Mouse (Mus musculus) heart, postnatal 14 days (tissue): ENCODE measurements around the gene Dclre1a. TPM values are rescaled to one million over a fixed set of nuclear protein-coding genes. Genes with fewer than 3 reads are reported as not detected.
A peak's percentile ranks its signal among the peaks of the same experiment; 100 is the strongest.

Experiments used
- DNase-seq, 2 experiments: peaks; one replicate each; pipeline ENCODE4 v3.0.0; 2021 to 2022
- intact Hi-C: fragments of 180-260 bp; cut with DNase I; formaldehyde crosslinking; loops from one replicate; pipeline ENCODE4 v1.15.1; 2025
- long read RNA-seq, 2 experiments: library from polyadenylated mRNA; stranded (forward); transcript quantifications; one replicate each; pipeline ENCODE4 v2.0.0; 2021
- total RNA-seq, 2 experiments: library from RNA; stranded (reverse); gene quantifications; 2 replicates each; pipeline ENCODE4 v1.2.3; 2021

The Dclre1a gene
- 10 to 100 TPM; 12.3 to 13.7 TPM for total RNA-seq
- long read RNA-seq, experiment 1, full-length matches to known transcripts = 1 of 5 reads
- long read RNA-seq, experiment 1, partial matches to known transcripts = 1 of 5 reads
- long read RNA-seq, experiment 1, other reads (novel, unspliced or antisense) = 3 of 5 reads
- long read RNA-seq, experiment 2, partial matches to known transcripts = 4 of 11 reads
- long read RNA-seq, experiment 2, other reads (novel, unspliced or antisense) = 7 of 11 reads

DNA sequence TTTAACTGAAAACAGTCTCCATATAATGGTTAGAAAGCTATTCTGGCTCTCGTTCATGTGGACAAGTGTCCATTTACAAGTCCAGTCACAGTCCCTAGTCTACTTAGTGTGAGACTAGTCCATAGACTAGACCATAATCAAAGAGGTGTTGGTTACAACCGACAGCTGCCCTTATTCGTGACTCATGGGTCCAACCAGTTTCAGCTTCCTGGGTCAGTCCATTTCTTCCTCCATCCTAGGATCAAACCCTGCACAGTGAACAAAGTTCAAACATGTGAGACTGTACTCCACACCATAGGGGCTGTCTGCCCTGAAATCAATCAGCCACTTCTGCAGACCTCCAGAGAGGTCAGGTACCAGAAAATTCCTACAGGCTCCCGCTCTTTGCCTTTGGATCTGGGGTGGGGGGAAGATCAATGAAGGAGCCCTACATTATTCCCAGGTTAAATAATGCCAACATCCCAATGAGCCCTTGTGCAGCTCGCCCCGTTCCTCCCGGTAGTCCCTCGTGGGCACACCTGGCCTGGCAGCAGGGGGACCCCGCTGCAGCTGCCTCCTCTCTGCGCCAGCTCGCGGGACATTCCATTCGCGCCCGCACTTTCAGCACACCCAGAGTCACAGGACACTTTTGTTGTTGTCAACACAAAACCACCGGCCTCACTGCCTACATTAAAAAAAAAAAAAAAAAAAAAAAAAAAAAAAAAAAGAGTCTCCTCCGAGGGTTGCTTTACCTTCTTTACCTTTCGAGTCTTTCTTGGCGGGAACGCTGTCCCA, at the start of gene Dclre1a:
Gene Dclre1a, minus strand, starts transcription at position 767 of the 774 bp plus-strand sequence.
- intact Hi-C loops = no loop called here
- DNase-seq = peak; percentile 73 to 75

- no peak for DNase-seq
- intact Hi-C loops = no loop called here
Observed at GRCm38 (mm10) chr19:56592472-56592871, 44.5 kb upstream of the Dclre1a start.

GRCm38 (mm10) chr19:56590250-56590649, 42.2 kb upstream of the Dclre1a start:
- DNase-seq = no peak
- intact Hi-C loops = no loop called here

DNA sequence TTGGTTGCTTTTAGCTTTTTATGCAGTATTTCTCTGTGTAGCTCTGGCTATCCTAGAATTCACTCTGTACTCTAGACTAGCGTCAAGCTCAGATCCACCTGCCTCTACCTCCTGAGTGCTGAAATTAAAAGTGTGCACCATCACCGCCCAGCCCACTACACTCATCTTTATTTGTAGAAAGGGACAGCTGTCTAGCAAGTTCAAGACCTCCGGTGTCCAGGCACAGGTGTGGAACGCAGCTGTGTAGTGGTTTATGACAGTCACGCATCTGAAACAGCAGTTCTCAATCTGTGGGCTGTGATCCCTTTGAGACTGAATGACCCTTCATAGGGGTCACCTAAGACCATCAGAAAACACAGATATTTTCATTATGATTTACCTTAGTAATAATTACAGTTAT, 41.4 kb upstream of the Dclre1a start:
- no peak for DNase-seq
- intact Hi-C loops = no loop called here

GRCm38 (mm10) chr19:56589008-56589407, 41.0 kb upstream of the Dclre1a start:
- intact Hi-C loops = no loop called here
- DNase-seq = no peak

DNA sequence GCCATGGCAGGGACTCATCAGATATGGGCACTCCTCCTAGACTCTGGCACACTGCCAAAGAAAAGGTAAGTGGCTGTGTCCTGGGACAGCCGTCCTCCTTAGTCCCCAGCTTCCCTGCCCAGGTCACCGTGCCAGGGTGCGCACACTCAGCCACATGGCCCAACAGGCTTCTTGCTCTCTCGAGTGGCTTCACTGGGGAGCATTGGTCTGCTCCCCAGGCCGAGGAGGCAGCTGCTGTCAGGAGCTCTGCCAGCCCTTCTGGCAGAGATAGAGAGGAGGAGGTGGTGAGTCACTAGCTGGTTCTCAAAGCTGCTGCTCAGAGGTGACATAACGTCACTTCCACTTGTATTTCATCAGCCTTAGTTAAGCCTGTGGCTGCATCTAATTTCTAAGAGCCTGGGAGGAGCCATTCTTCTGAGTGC, 40.2 kb upstream of the Dclre1a start:
- intact Hi-C loops = loop anchor here (1.0 kb wide), 1 partner anchor 133 kb away; no protein-coding TSS in a partner anchor
- DNase-seq = peak; percentile 69 to 76

GRCm38 (mm10) chr19:56586320-56586719, 38.3 kb upstream of the Dclre1a start:
- DNase-seq = no peak
- intact Hi-C loops = no loop called here

- intact Hi-C loops = no loop called here
- DNase-seq = no peak
Observed at GRCm38 (mm10) chr19:56584288-56584687, 36.3 kb upstream of the Dclre1a start.

DNA sequence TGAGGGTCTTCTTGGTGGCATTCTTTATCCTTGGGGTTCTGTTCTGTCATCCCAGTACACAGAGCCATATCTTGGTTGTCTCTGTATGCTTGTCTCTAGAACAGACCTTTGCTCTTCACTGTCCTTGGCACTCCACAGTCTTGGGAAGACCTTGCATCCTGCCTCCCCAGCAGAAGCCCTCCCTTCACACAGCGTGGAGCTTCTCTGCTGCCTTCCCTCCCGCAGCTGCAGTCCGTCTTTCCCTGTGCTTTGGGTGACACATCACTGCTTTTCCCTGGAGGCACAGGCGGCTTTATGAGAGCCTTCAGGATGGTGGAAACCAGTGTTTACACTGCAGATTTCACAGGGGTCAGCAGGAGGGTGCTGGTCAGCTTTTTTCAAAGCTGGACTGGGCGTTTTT, 35.8 kb upstream of the Dclre1a start:
- peak in 1 of 2 experiments; percentile 37 for DNase-seq
- intact Hi-C loops = no loop called here

GRCm38 (mm10) chr19:56581981-56582380, 34.0 kb upstream of the Dclre1a start:
- intact Hi-C loops = no loop called here

GRCm38 (mm10) chr19:56577801-56578200, 29.8 kb upstream of the Dclre1a start:
- no peak for DNase-seq
- intact Hi-C loops = no loop called here

More at GRCm38 (mm10) chr19:56581981-56582380, 34.0 kb upstream of the Dclre1a start:
- DNase-seq = no peak

GRCm38 (mm10) chr19:56573184-56573583, 25.2 kb upstream of the Dclre1a start:
- no peak for DNase-seq
- intact Hi-C loops = no loop called here

DNA sequence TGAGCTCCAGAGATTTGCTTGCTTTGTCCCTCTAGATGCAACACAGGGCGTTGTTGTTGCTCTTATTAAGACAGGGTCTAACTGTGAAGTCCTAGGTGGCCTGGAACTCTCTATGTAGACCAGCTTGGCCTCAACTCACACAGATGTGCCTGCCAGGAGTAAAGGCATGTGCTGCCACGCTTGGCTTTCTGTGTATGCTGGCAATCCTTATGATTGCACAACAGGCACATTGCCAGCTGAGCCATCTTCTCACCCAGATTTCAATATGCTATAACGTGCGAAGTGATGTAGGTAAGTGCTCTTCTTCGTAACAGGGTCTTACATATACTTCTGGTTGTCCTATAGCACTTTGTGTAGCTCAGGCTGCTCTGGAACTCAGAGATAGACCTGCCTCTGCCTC, 23.9 kb upstream of the Dclre1a start:
- no peak for DNase-seq

DNA sequence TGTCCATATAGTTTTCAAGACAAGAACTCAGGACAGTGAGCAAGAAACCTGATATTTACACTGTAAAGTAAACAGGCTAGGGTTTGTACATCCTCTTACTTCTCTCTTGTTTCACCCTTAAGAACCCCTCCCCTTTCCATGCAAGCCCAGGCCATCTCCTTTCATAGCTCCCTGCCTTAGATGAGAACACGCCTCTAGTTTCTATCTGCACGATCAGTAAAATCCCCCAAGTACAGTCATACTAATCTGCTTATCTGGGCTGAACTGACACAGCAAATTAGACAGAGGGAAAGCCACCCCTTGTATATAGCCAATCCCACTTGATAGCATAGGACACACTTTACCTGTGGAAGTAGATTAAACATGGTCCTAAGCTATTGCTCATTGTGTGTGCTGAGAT, 23.2 kb upstream of the Dclre1a start:
- intact Hi-C loops = no loop called here
- no peak for DNase-seq

More for the DNA sequence above, 23.9 kb upstream of the Dclre1a start:
- intact Hi-C loops = no loop called here

DNA sequence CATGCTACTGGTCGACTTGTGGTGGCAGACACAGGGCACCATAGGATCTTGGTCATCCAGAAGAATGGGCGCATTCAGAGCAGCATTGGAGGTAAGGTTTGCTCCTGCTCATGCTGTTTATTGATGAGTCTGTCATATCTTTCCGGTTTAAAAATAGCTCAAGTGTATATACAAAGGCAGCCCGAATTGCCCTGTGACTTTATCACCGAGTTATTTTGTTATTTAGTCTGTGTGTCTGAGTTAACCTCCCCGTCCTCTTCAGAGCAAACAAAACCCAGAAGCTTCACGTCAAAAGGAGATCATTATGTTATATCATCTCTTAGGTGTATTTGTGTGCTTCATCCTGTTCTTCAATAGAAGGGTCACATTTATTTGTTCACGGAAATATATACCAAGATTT, 22.8 kb upstream of the Dclre1a start:
- intact Hi-C loops = no loop called here
- DNase-seq = no peak

- DNase-seq = no peak
- intact Hi-C loops = loop anchor here (2.0 to 5.0 kb wide), 4 partner anchors 145 to 340 kb away; partner anchors contain the start of gene Adrb1
Observed at GRCm38 (mm10) chr19:56566940-56567339, 18.9 kb upstream of the Dclre1a start.

DNA sequence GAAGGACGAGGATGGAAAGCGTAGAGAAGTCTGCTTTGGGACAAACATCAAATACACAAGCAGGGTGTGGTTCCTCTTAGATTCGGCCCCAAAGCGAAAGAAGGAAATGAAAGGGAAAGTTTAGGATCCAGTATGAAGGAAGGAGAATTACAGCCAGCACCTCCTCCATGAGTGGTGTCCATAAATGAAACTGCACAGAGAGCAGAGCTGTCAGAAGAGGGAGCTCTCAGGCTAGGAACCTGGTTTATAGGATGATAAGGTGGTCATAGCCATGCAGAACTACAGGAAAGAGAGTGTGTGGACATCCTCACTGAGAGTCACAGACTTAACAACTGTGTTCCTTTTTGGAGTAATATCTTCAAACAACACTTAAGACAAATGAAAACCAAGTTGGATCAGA, 18.0 kb upstream of the Dclre1a start:
- intact Hi-C loops = loop anchor here (2.0 to 5.0 kb wide), 4 partner anchors 144 to 341 kb away; partner anchors contain the start of gene Adrb1
- DNase-seq = peak; percentile 51 to 73

DNA sequence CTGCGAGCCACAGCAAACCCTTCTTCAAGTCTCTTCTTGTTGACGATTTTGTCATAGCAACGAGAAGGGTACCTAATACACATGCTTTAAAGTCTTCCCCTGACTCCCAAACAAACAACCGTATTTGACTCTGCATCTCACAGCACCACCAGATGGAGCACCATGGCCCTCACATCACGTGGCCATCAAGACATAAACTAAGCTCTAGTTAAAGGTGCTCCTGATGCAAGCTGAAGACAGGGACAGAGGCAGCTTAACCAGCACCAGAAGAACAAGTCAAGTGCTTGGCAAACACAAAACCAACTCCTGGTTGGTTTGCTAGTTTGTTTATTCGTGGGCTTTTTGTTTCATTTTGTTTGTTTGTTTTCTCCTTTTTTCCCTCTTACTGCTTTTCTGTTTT, 17.3 kb upstream of the Dclre1a start:
- peak in 1 of 2 experiments; percentile 24 for DNase-seq
- intact Hi-C loops = loop anchor here (5.0 kb wide), 3 partner anchors 143 to 342 kb away; partner anchors contain the start of gene Adrb1

DNA sequence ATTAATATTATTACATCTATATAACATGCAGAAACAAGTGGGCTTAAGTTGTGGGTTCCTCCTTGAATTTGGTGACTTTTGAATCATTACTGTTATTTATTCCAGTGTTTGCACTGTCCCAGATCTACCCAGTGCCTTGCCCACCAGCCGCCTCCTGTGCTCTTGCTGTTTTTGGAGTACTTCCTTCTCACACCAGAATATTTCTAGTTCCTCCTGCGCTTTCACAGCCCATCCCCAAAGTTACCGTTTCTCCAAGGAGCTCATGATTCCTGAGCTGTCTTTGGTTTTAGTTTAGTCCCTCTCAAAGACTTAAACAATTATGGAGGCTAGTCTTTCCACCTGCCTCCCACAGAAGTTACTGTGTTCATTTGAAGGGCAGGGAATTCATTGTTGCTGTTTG, 15.4 kb upstream of the Dclre1a start:
- intact Hi-C loops = no loop called here

DNA sequence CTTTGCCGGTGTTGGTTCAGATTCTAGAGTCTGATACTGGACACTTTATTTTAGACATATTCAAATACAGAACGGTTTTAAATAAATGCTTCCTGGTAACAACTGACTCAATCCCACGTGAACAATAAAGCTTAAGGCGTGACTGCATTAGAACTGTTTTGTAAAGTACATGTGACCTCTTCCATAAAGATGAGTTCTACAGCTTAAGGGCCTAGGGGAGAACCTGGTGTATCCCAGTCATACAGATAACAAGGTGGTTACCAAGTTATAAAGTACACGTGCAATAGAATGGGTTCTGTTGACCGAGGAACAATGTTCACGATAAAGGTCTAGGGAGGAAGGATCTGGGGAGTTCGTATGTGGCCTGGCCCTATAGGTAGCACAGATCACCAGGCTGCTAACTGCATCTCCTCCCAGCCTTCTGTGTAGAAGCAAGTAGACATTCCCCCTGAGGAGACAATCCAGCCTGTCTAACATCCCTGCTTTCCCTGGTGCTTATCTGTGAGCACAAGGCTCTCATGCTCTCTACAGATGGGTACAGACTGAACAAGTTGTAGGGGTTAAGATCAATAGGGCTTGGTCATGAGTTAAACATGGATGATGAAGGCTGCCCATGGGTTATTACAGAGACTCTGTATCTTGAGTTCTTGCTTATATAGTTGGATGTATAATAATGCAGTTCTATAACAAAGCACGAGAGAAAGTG, 14.6 kb upstream of the Dclre1a start:
- intact Hi-C loops = no loop called here

More for the DNA sequence above, 15.4 kb upstream of the Dclre1a start:
- no peak for DNase-seq

DNA sequence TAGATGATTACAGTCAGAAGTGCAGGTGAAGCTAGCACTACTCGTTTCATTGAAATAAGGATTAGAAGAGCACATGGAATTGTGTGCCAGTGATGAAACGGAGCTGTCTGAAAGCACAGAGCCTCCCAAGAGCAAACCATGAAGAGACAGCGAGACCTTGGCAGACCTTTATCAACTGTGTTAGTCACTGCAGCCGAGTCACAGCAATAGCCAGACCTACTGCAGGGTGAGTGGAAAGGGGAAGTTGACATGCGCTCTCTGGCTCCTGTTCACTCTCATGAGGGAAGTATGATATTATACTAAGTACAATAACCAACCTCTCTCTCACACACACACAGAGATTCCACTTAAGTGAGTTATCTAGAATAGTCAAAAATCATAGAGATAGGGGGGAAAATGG, 8.0 kb upstream of the Dclre1a start:
- intact Hi-C loops = no loop called here
- DNase-seq = peak; percentile 32 to 44

More for the DNA sequence above, 14.6 kb upstream of the Dclre1a start:
- no peak for DNase-seq
